Mouse (Mus musculus) stomach, postnatal 0 days (tissue): ENCODE results near the gene Gcsam.

Source experiments
- CTCF ChIP-seq: IDR thresholded peaks from 2 replicates; pipeline ENCODE4 v1.5.1; 2016; ENCODE audit warnings: antibody characterized with exemption, low read depth, mild to moderate bottlenecking, moderate library complexity
- EP300 ChIP-seq: optimal IDR thresholded peaks from 2 replicates; pipeline ENCODE3; 2016; ENCODE audit warnings: antibody characterized with exemption

GRCm38 (mm10) chr16:45668178-45668577 lies 58.0 kb downstream of the Gcsam start:
- TF ChIP-seq EP300, result no peak
- no peak for TF ChIP-seq CTCF
